Mouse (Mus musculus) hindbrain, embryonic 11.5 days (tissue): ENCODE measurements at regions not wholly inside any gene's neighbourhood (a gene's known extent, or its start where the extent isn't known, plus 50 kb on each side); places are given as distances from the start of the nearest gene placed in this dataset.
A peak's percentile ranks its signal among the peaks of the same experiment; 100 is the strongest.

Source experiments
- ATAC-seq: fragments of 200-750 bp; cut with Nextera tagmentation; 2 replicates; pipeline ENCODE4 v1.8.0; 2017; ENCODE audit warnings: mild to moderate bottlenecking, moderate TSS enrichment, moderate library complexity; ENCODE audit not compliant: low FRiP score
- DNase-seq: peaks from one replicate; pipeline ENCODE4 v3.0.0-alpha.2; 2015; ENCODE audit warnings: low spot score
- H3K27ac ChIP-seq: fragments of 300-500 bp; sonication (generic); 2 replicates; pipeline ENCODE4 v1.5.1; 2014; ENCODE audit warnings: mild to moderate bottlenecking, low read depth, low read length
- H3K27me3 ChIP-seq: fragments of 300-500 bp; sonication (generic); 2 replicates; pipeline ENCODE4 v1.6.1; 2014; ENCODE audit warnings: mild to moderate bottlenecking, low read length, moderate library complexity, mixed read lengths; ENCODE audit not compliant: control insufficient read depth, insufficient read depth
- H3K36me3 ChIP-seq: fragments of 300-500 bp; sonication (generic); 2 replicates; pipeline ENCODE4 v1.6.1; 2014; ENCODE audit warnings: mild to moderate bottlenecking, low read length, moderate library complexity, mixed read lengths; ENCODE audit not compliant: control insufficient read depth, insufficient read depth
- H3K4me1 ChIP-seq: fragments of 300-500 bp; sonication (generic); replicated peaks from 2 replicates; pipeline ENCODE4 v1.6.1; 2014; ENCODE audit warnings: low read length, mixed read lengths; ENCODE audit not compliant: control insufficient read depth, insufficient read depth
- H3K4me2 ChIP-seq: fragments of 300-500 bp; sonication (generic); replicated peaks from 2 replicates; pipeline ENCODE4 v1.6.1; 2014; ENCODE audit warnings: mild to moderate bottlenecking, low read depth, low read length
- H3K4me3 ChIP-seq: fragments of 300-500 bp; sonication (generic); 2 replicates; pipeline ENCODE4 v1.5.1; 2014; ENCODE audit warnings: low read depth, low read length
- H3K9ac ChIP-seq: fragments of 300-500 bp; sonication (generic); 2 replicates; pipeline ENCODE4 v1.6.1; 2014; ENCODE audit warnings: low read depth, low read length
- H3K9me3 ChIP-seq: fragments of 300-500 bp; sonication (generic); 2 replicates; pipeline ENCODE4 v1.6.1; 2016; ENCODE audit warnings: low read length; ENCODE audit not compliant: control insufficient read depth
- WGBS: fragments of 180-500 bp; shearing (Covaris S2); extraction: QIAGEN DNeasy Blood & Tissue Kit; methylation state at CpG from one replicate; pipeline ENCODE4 v1.1.7; 2014; 5-methylcytosine and 5-hydroxymethylcytosine counted together

GRCm38 (mm10) chr9:79201755-79202154 is 516.9 kb downstream of the Col12a1 start:
- H3K9me3 ChIP-seq = no peaks in the 10 kb centered on the region
- H3K27ac ChIP-seq = no peak overlapping the region
- no peaks in the 10 kb centered on the region for H3K4me1 ChIP-seq
- WGBS = 64% methylated on average over 3 of the region's 3 CpGs
- H3K4me2 ChIP-seq = no peak overlapping the region
- no peaks in the 10 kb centered on the region for H3K36me3 ChIP-seq
- ATAC-seq (no peak), DNase-seq (no peak)
- H3K4me3 ChIP-seq = no peak overlapping the region
- H3K9ac ChIP-seq = no peak overlapping the region
- no peaks in the 10 kb centered on the region for H3K27me3 ChIP-seq

- Histone ChIP-seq H3K4me2 (no peak overlapping the region), H3K9me3 (no peaks in the 10 kb centered on the region), H3K27me3 (no peaks in the 10 kb centered on the region), H3K27ac (no peak overlapping the region), H3K9ac (no peak overlapping the region), H3K4me1 (no peaks in the 10 kb centered on the region), H3K36me3 (no peaks in the 10 kb centered on the region), H3K4me3 (no peak overlapping the region)
- 37% methylated on average over 6 of the region's 6 CpGs for WGBS
- ATAC-seq (no peak), DNase-seq (no peak)
Observed at GRCm38 (mm10) chr9:79213364-79213763, 505.3 kb downstream of the Col12a1 start.

GRCm38 (mm10) chr9:79215986-79216385 is 502.6 kb downstream of the Col12a1 start:
- no peaks in the 10 kb centered on the region for H3K4me1 ChIP-seq
- H3K27me3 ChIP-seq = no peaks in the 10 kb centered on the region
- DNase-seq (no peak), ATAC-seq (no peak)
- no peaks in the 10 kb centered on the region for H3K36me3 ChIP-seq
- no peak overlapping the region for H3K4me2 ChIP-seq
- WGBS = 62% methylated on average over 3 of the region's 3 CpGs
- H3K4me3 ChIP-seq = no peak overlapping the region
- H3K27ac ChIP-seq = no peak overlapping the region
- H3K9me3 ChIP-seq = no peaks in the 10 kb centered on the region
- H3K9ac ChIP-seq = no peak overlapping the region

- WGBS = 74% methylated on average over 2 of the region's 2 CpGs
- H3K27me3 ChIP-seq = no peaks in the 10 kb centered on the region
- no peak overlapping the region for H3K27ac ChIP-seq
- H3K4me3 ChIP-seq = no peak overlapping the region
- H3K36me3 ChIP-seq = no peaks in the 10 kb centered on the region
- ATAC-seq (no peak), DNase-seq (no peak)
- H3K9me3 ChIP-seq = no peaks in the 10 kb centered on the region
- H3K4me1 ChIP-seq = no peaks in the 10 kb centered on the region
- H3K9ac ChIP-seq = no peak overlapping the region
- H3K4me2 ChIP-seq = no peak overlapping the region
Observed at GRCm38 (mm10) chr9:79216432-79216831, 502.2 kb downstream of the Col12a1 start.

GRCm38 (mm10) chr9:79233081-79233480 is 485.6 kb downstream of the Col12a1 start:
- 77% methylated on average over 3 of the region's 3 CpGs for WGBS
- ATAC-seq (no peak), DNase-seq (peak; percentile 11)
- H3K9ac ChIP-seq = no peak overlapping the region
- H3K9me3 ChIP-seq = no peaks in the 10 kb centered on the region
- H3K4me1 ChIP-seq = no peaks in the 10 kb centered on the region
- H3K4me3 ChIP-seq = no peak overlapping the region
- H3K27me3 ChIP-seq = no peaks in the 10 kb centered on the region
- no peaks in the 10 kb centered on the region for H3K36me3 ChIP-seq
- no peak overlapping the region for H3K27ac ChIP-seq
- no peak overlapping the region for H3K4me2 ChIP-seq

GRCm38 (mm10) chr9:79233751-79234150 is 484.9 kb downstream of the Col12a1 start:
- ATAC-seq (no peak), DNase-seq (no peak)
- Histone ChIP-seq H3K27me3 (no peaks in the 10 kb centered on the region), H3K4me2 (no peak overlapping the region), H3K9ac (no peak overlapping the region), H3K9me3 (no peaks in the 10 kb centered on the region), H3K4me3 (no peak overlapping the region), H3K27ac (no peak overlapping the region), H3K36me3 (no peaks in the 10 kb centered on the region), H3K4me1 (no peaks in the 10 kb centered on the region)
- WGBS = 78% methylated on average over 1 of the region's 1 CpGs

- H3K9me3 ChIP-seq = no peaks in the 10 kb centered on the region
- H3K27ac ChIP-seq = no peak overlapping the region
- H3K4me2 ChIP-seq = no peak overlapping the region
- H3K27me3 ChIP-seq = no peaks in the 10 kb centered on the region
- WGBS = 87% methylated on average over 13 of the region's 13 CpGs
- no peak overlapping the region for H3K4me3 ChIP-seq
- ATAC-seq = no peak
- H3K36me3 ChIP-seq = no peaks in the 10 kb centered on the region
- H3K4me1 ChIP-seq = no peaks in the 10 kb centered on the region
- no peak overlapping the region for H3K9ac ChIP-seq
- no peak for DNase-seq
Observed at GRCm38 (mm10) chr9:79269646-79270213, 448.9 kb downstream of the Col12a1 start.

GRCm38 (mm10) chr9:79270256-79270655 is 448.4 kb downstream of the Col12a1 start:
- no peak overlapping the region for H3K27ac ChIP-seq
- WGBS = 90% methylated on average over 2 of the region's 2 CpGs
- H3K4me3 ChIP-seq = no peak overlapping the region
- H3K9me3 ChIP-seq = no peaks in the 10 kb centered on the region
- no peaks in the 10 kb centered on the region for H3K4me1 ChIP-seq
- H3K27me3 ChIP-seq = no peaks in the 10 kb centered on the region
- ATAC-seq (no peak), DNase-seq (no peak)
- H3K36me3 ChIP-seq = no peaks in the 10 kb centered on the region
- no peak overlapping the region for H3K9ac ChIP-seq
- no peak overlapping the region for H3K4me2 ChIP-seq

GRCm38 (mm10) chr9:79287849-79288248 is 430.8 kb downstream of the Col12a1 start:
- no peaks in the 10 kb centered on the region for H3K4me1 ChIP-seq
- H3K36me3 ChIP-seq = no peaks in the 10 kb centered on the region
- H3K9me3 ChIP-seq = no peaks in the 10 kb centered on the region
- H3K27me3 ChIP-seq = no peaks in the 10 kb centered on the region
- H3K27ac ChIP-seq = no peak overlapping the region
- no peak overlapping the region for H3K9ac ChIP-seq
- ATAC-seq (no peak), DNase-seq (no peak)
- H3K4me2 ChIP-seq = no peak overlapping the region
- H3K4me3 ChIP-seq = no peak overlapping the region
- 89% methylated on average over 3 of the region's 3 CpGs for WGBS
